Mouse (Mus musculus): ENCODE data around the gene Cenpb. TPM values are rescaled to one million over a fixed set of nuclear protein-coding genes. Genes with fewer than 3 reads are reported as not detected.

Cenpb gene
- polyA plus RNA-seq, 1 experiment from 2014 or later = 10.3 TPM

GRCm38 (mm10) chr2:131145121-131145520, 34.7 kb downstream of the Cenpb start:
- DNase-seq (ENCODE audit: low spot score) (no peak), ATAC-seq (ENCODE audit: low FRiP score) (no peak)
- no peak overlapping the region for H3K4me3 ChIP-seq (replicated peaks; ENCODE audit: low read length)
- H3K4me1 ChIP-seq (replicated peaks; ENCODE audit: control insufficient read depth, insufficient read depth, low read length) = no peaks in the 10 kb centered on the region
- 71% methylated on average over 13 of the region's 13 CpGs for WGBS
- H3K9ac ChIP-seq = no peak overlapping the region
- H3K27me3 ChIP-seq (ENCODE audit: control insufficient read depth, insufficient read depth, low read length) = no peaks in the 10 kb centered on the region
- H3K27ac ChIP-seq = no peak overlapping the region
- H3K9me3 ChIP-seq (ENCODE audit: control insufficient read depth, low read length) = no peaks in the 10 kb centered on the region
- H3K4me2 ChIP-seq (replicated peaks) = no peak overlapping the region
- peaks cover 60% of the 10 kb centered on the region for H3K36me3 ChIP-seq (replicated peaks; ENCODE audit: control insufficient read depth, insufficient read depth)

- Histone ChIP-seq H3K4me2 (replicated peaks) (no peak overlapping the region), H3K27me3 (ENCODE audit: control insufficient read depth, insufficient read depth, low read length) (no peaks in the 10 kb centered on the region), H3K9ac (no peak overlapping the region), H3K4me1 (replicated peaks; ENCODE audit: control insufficient read depth, insufficient read depth, low read length) (no peaks in the 10 kb centered on the region), H3K9me3 (ENCODE audit: control insufficient read depth, low read length) (no peaks in the 10 kb centered on the region), H3K36me3 (replicated peaks; ENCODE audit: control insufficient read depth, insufficient read depth) (peaks cover 41% of the 10 kb centered on the region), H3K27ac (no peak overlapping the region), H3K4me3 (replicated peaks; ENCODE audit: low read length) (no peak overlapping the region)
- WGBS = 69% methylated on average over 22 of the region's 22 CpGs
- ATAC-seq (ENCODE audit: low FRiP score) (no peak), DNase-seq (ENCODE audit: low spot score) (no peak)
Measured at GRCm38 (mm10) chr2:131143007-131143780, 36.7 kb downstream of the Cenpb start.

- DNase-seq (ENCODE audit: low spot score) = no peak
- Histone ChIP-seq H3K27me3 (ENCODE audit: control insufficient read depth, insufficient read depth, low read length) (no peaks in the 10 kb centered on the region), H3K36me3 (replicated peaks; ENCODE audit: control insufficient read depth, insufficient read depth) (peaks cover 35% of the 10 kb centered on the region), H3K27ac (no peak overlapping the region), H3K4me2 (replicated peaks) (no peak overlapping the region), H3K4me3 (replicated peaks; ENCODE audit: low read length) (no peak overlapping the region), H3K9me3 (ENCODE audit: control insufficient read depth, low read length) (no peaks in the 10 kb centered on the region), H3K4me1 (replicated peaks; ENCODE audit: control insufficient read depth, insufficient read depth, low read length) (no peaks in the 10 kb centered on the region), H3K9ac (no peak overlapping the region)
- 28% methylated on average over 18 of the region's 18 CpGs for WGBS
- no peak for ATAC-seq (ENCODE audit: low FRiP score)
Measured at GRCm38 (mm10) chr2:131142592-131142991, 37.3 kb downstream of the Cenpb start.

- Histone ChIP-seq H3K4me3 (replicated peaks; ENCODE audit: low read length) (no peak overlapping the region), H3K27me3 (ENCODE audit: control insufficient read depth, insufficient read depth, low read length) (no peaks in the 10 kb centered on the region), H3K9me3 (ENCODE audit: control insufficient read depth, low read length) (no peaks in the 10 kb centered on the region), H3K36me3 (replicated peaks; ENCODE audit: control insufficient read depth, insufficient read depth) (peaks cover 24% of the 10 kb centered on the region), H3K4me2 (replicated peaks) (no peak overlapping the region), H3K4me1 (replicated peaks; ENCODE audit: control insufficient read depth, insufficient read depth, low read length) (no peaks in the 10 kb centered on the region), H3K9ac (no peak overlapping the region), H3K27ac (no peak overlapping the region)
- DNase-seq (ENCODE audit: low spot score) (no peak), ATAC-seq (ENCODE audit: low FRiP score) (no peak)
- WGBS = 94% methylated on average over 8 of the region's 8 CpGs
Measured at GRCm38 (mm10) chr2:131141336-131141986, 38.4 kb downstream of the Cenpb start.

- H3K4me2 ChIP-seq (replicated peaks) = no peak overlapping the region
- peaks cover 15% of the 10 kb centered on the region for H3K36me3 ChIP-seq (replicated peaks; ENCODE audit: control insufficient read depth, insufficient read depth)
- H3K4me3 ChIP-seq (replicated peaks; ENCODE audit: low read length) = no peak overlapping the region
- no peaks in the 10 kb centered on the region for H3K4me1 ChIP-seq (replicated peaks; ENCODE audit: control insufficient read depth, insufficient read depth, low read length)
- no peak overlapping the region for H3K9ac ChIP-seq
- no peaks in the 10 kb centered on the region for H3K9me3 ChIP-seq (ENCODE audit: control insufficient read depth, low read length)
- ATAC-seq (ENCODE audit: low FRiP score) (no peak), DNase-seq (ENCODE audit: low spot score) (no peak)
- 76% methylated on average over 5 of the region's 5 CpGs for WGBS
- no peak overlapping the region for H3K27ac ChIP-seq
- H3K27me3 ChIP-seq (ENCODE audit: control insufficient read depth, insufficient read depth, low read length) = no peaks in the 10 kb centered on the region
Measured at GRCm38 (mm10) chr2:131140533-131140905, 39.3 kb downstream of the Cenpb start.

- H3K9me3 ChIP-seq (ENCODE audit: control insufficient read depth, low read length) = no peaks in the 10 kb centered on the region
- H3K4me2 ChIP-seq (replicated peaks) = no peak overlapping the region
- H3K4me3 ChIP-seq (replicated peaks; ENCODE audit: low read length) = no peak overlapping the region
- H3K9ac ChIP-seq = no peak overlapping the region
- WGBS = 71% methylated on average over 5 of the region's 5 CpGs
- no peak for ATAC-seq (ENCODE audit: low FRiP score)
- H3K27ac ChIP-seq = no peak overlapping the region
- H3K4me1 ChIP-seq (replicated peaks; ENCODE audit: control insufficient read depth, insufficient read depth, low read length) = no peaks in the 10 kb centered on the region
- H3K27me3 ChIP-seq (ENCODE audit: control insufficient read depth, insufficient read depth, low read length) = no peaks in the 10 kb centered on the region
- peaks cover 10% of the 10 kb centered on the region for H3K36me3 ChIP-seq (replicated peaks; ENCODE audit: control insufficient read depth, insufficient read depth)
- DNase-seq (ENCODE audit: low spot score) = no peak
Measured at GRCm38 (mm10) chr2:131139886-131140532, 39.9 kb downstream of the Cenpb start.

- Histone ChIP-seq H3K9me3 (ENCODE audit: control insufficient read depth, low read length) (no peaks in the 10 kb centered on the region), H3K36me3 (replicated peaks; ENCODE audit: control insufficient read depth, insufficient read depth) (peaks cover 2% of the 10 kb centered on the region; the same call in 1 of the 2 replicates), H3K4me2 (replicated peaks) (no peak overlapping the region), H3K4me1 (replicated peaks; ENCODE audit: control insufficient read depth, insufficient read depth, low read length) (no peaks in the 10 kb centered on the region), H3K27ac (no peak overlapping the region), H3K9ac (no peak overlapping the region), H3K27me3 (ENCODE audit: control insufficient read depth, insufficient read depth, low read length) (no peaks in the 10 kb centered on the region), H3K4me3 (replicated peaks; ENCODE audit: low read length) (no peak overlapping the region)
- DNase-seq (ENCODE audit: low spot score) (no peak), ATAC-seq (ENCODE audit: low FRiP score) (no peak)
- WGBS = 93% methylated on average over 5 of the region's 5 CpGs
Measured at GRCm38 (mm10) chr2:131139287-131139686, 40.6 kb downstream of the Cenpb start.

GRCm38 (mm10) chr2:131138760-131139159, 41.1 kb downstream of the Cenpb start:
- WGBS = 66% methylated on average over 7 of the region's 7 CpGs
- Histone ChIP-seq H3K27ac (no peak overlapping the region), H3K4me1 (replicated peaks; ENCODE audit: control insufficient read depth, insufficient read depth, low read length) (no peaks in the 10 kb centered on the region), H3K4me3 (replicated peaks; ENCODE audit: low read length) (no peak overlapping the region), H3K9me3 (ENCODE audit: control insufficient read depth, low read length) (no peaks in the 10 kb centered on the region), H3K4me2 (replicated peaks) (no peak overlapping the region), H3K9ac (no peak overlapping the region), H3K27me3 (ENCODE audit: control insufficient read depth, insufficient read depth, low read length) (no peaks in the 10 kb centered on the region), H3K36me3 (replicated peaks; ENCODE audit: control insufficient read depth, insufficient read depth) (no peaks in the 10 kb centered on the region)
- ATAC-seq (ENCODE audit: low FRiP score) = no peak
- DNase-seq (ENCODE audit: low spot score) = no peak

- Histone ChIP-seq H3K9me3 (ENCODE audit: control insufficient read depth, low read length) (no peaks in the 10 kb centered on the region), H3K4me2 (replicated peaks) (no peak overlapping the region), H3K27me3 (ENCODE audit: control insufficient read depth, insufficient read depth, low read length) (no peaks in the 10 kb centered on the region), H3K27ac (no peak overlapping the region), H3K4me1 (replicated peaks; ENCODE audit: control insufficient read depth, insufficient read depth, low read length) (no peaks in the 10 kb centered on the region), H3K4me3 (replicated peaks; ENCODE audit: low read length) (no peak overlapping the region), H3K9ac (no peak overlapping the region), H3K36me3 (replicated peaks; ENCODE audit: control insufficient read depth, insufficient read depth) (no peaks in the 10 kb centered on the region)
- DNase-seq (ENCODE audit: low spot score) (no peak), ATAC-seq (ENCODE audit: low FRiP score) (no peak)
- WGBS = 76% methylated on average over 4 of the region's 4 CpGs
Measured at GRCm38 (mm10) chr2:131138296-131138695, 41.6 kb downstream of the Cenpb start.

All from hindbrain, embryonic 14.5 days (tissue).